Mouse (Mus musculus): ENCODE results near the gene Gpc4.

The Gpc4 gene

GRCm38 (mm10) chrX:52164738-52165554 lies at the start of gene Gpc4:
Gene Gpc4, minus strand, starts transcription at chrX:52165252.
- DNase-seq (ENCODE audit: low spot score): peak; percentile 46

GRCm38 (mm10) chrX:52212846-52213245 lies 47.8 kb upstream of the Gpc4 start:
- DNase-seq (ENCODE audit: low spot score): no peak

- DNase-seq (ENCODE audit: low spot score): no peak
Observed at GRCm38 (mm10) chrX:52199836-52200235, 34.8 kb upstream of the Gpc4 start.

GRCm38 (mm10) chrX:52193311-52193968 lies 28.4 kb upstream of the Gpc4 start:
- no peak for DNase-seq (ENCODE audit: low spot score)

GRCm38 (mm10) chrX:52189094-52189493 lies 24.0 kb upstream of the Gpc4 start:
- DNase-seq (ENCODE audit: low spot score): no peak

- no peak for DNase-seq (ENCODE audit: low spot score)
Observed at GRCm38 (mm10) chrX:52183551-52184442, 18.7 kb upstream of the Gpc4 start.

- DNase-seq (ENCODE audit: low spot score): peak; percentile 6
Observed at GRCm38 (mm10) chrX:52181401-52181800, 16.3 kb upstream of the Gpc4 start.

- DNase-seq (ENCODE audit: low spot score): no peak
Observed at GRCm38 (mm10) chrX:52177067-52177466, 12.0 kb upstream of the Gpc4 start.

GRCm38 (mm10) chrX:52167519-52168244 lies 2.6 kb upstream of the Gpc4 start:
- no peak for DNase-seq (ENCODE audit: low spot score)

GRCm38 (mm10) chrX:52165555-52165938 lies 495 bp upstream of the Gpc4 start:
- no peak for DNase-seq (ENCODE audit: low spot score)

- DNase-seq (ENCODE audit: low spot score): no peak
Observed at GRCm38 (mm10) chrX:52164134-52164737, 816 bp downstream of the Gpc4 start.

GRCm38 (mm10) chrX:52163418-52164133 lies 1.5 kb downstream of the Gpc4 start:
- DNase-seq (ENCODE audit: low spot score): no peak

GRCm38 (mm10) chrX:52162756-52163155 lies 2.3 kb downstream of the Gpc4 start:
- DNase-seq (ENCODE audit: low spot score): no peak

- no peak for DNase-seq (ENCODE audit: low spot score)
Observed at GRCm38 (mm10) chrX:52162206-52162605, 2.8 kb downstream of the Gpc4 start.

- no peak for DNase-seq (ENCODE audit: low spot score)
Observed at GRCm38 (mm10) chrX:52159621-52160020, 5.4 kb downstream of the Gpc4 start.

GRCm38 (mm10) chrX:52155408-52155953 lies 9.6 kb downstream of the Gpc4 start:
- DNase-seq (ENCODE audit: low spot score): no peak

- no peak for DNase-seq (ENCODE audit: low spot score)
Observed at GRCm38 (mm10) chrX:52154821-52155220, 10.2 kb downstream of the Gpc4 start.

- DNase-seq (ENCODE audit: low spot score): no peak
Observed at GRCm38 (mm10) chrX:52153451-52153850, 11.6 kb downstream of the Gpc4 start.

GRCm38 (mm10) chrX:52152961-52153360 lies 12.1 kb downstream of the Gpc4 start:
- no peak for DNase-seq (ENCODE audit: low spot score)

GRCm38 (mm10) chrX:52151555-52151954 lies 13.5 kb downstream of the Gpc4 start:
- DNase-seq (ENCODE audit: low spot score): no peak
